Mouse (Mus musculus) mature B cell (primary cell): ENCODE data around the gene Ece2.

Experiments
- in situ Hi-C: fragments of 300-500 bp; cut with MboI; formaldehyde crosslinking; loops from 2 replicates; pipeline ENCODE4 v1.14.3; 2019

The Ece2 gene

GRCm38 (mm10) chr16:20690774-20691173 lies 61.1 kb downstream of the Ece2 start:
- in situ Hi-C loops, result no loop called here

GRCm38 (mm10) chr16:20691617-20692016 lies 62.0 kb downstream of the Ece2 start:
- in situ Hi-C loops, result no loop called here

- in situ Hi-C loops, result no loop called here
Observed at GRCm38 (mm10) chr16:20692241-20692965, 62.8 kb downstream of the Ece2 start.

GRCm38 (mm10) chr16:20693111-20693701 lies 63.6 kb downstream of the Ece2 start, which contains the start of gene Fam131a:
Gene Fam131a, plus strand, starts transcription at chr16:20693241.
- in situ Hi-C loops, result no loop called here

GRCm38 (mm10) chr16:20694781-20695180 lies 65.2 kb downstream of the Ece2 start:
- in situ Hi-C loops, result no loop called here

GRCm38 (mm10) chr16:20695622-20696323 lies 66.1 kb downstream of the Ece2 start:
- in situ Hi-C loops, result no loop called here
